Mouse (Mus musculus) neutrophil, adult 65 days (primary cell): ENCODE results near the gene Snap25. TPM values are rescaled to one million over a fixed set of nuclear protein-coding genes. Genes with fewer than 3 reads are reported as not detected.

Experiments
- total RNA-seq: library from RNA; stranded (reverse); gene quantifications from 2 replicates; pipeline ENCODE4 v1.2.4, GENCODE M21; 2023

Snap25 gene
- not detected in 2 replicates for total RNA-seq

GRCm38 (mm10) chr2:136713299-136713758 lies at the start of gene Snap25:
Gene Snap25 (plus strand): TSS chr2:136713453.

Other genes with a start within 250 kb of the Snap25 start
- gene Ankef1, start 211.5 kb upstream of the Snap25 start, total RNA-seq: not detected in 2 replicates
- 15.5 TPM in 1 of 2 replicates, not detected in the other for gene AL731706.2, start 172.2 kb downstream of the Snap25 start, total RNA-seq
- gene Slx4ip, start 177.8 kb downstream of the Snap25 start, total RNA-seq: 4.1 and 4.6 TPM in 2 replicates
- gene AL731706.1, start 177.9 kb downstream of the Snap25 start, total RNA-seq: 1.8 and 8.1 TPM in 2 replicates
- gene Mkks, start 177.9 kb downstream of the Snap25 start, total RNA-seq: 1.1 and 5.1 TPM in 2 replicates